Mouse (Mus musculus): ENCODE measurements around the gene Gpr182. TPM values are rescaled to one million over a fixed set of nuclear protein-coding genes. Genes with fewer than 3 reads are reported as not detected.

Gpr182 gene
- polyA plus RNA-seq, 1 experiment from 2014 or later, result 2.6 TPM

DNA sequence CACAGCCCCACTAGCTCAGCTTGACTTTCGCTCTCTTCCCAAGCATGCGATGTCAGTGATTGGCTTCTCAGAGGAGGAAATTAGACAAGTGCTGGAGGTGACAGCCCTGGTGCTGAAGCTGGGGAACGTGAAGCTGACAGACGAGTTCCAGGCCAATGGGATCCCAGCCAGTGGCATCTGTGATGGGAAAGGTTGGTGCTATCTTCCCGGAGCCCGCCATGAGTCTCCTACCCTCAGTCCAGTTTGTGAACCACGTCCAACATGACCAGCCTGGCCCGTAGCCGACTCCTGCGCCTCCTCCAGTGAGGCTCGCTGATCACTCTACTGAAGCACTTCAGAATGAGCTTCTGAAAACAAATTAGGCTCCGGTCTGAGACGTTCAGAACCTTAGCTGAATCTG lies 41.2 kb downstream of the Gpr182 start:
- ATAC-seq (ENCODE audit: insufficient read depth), result no peak
- H3K4me3 ChIP-seq (ENCODE audit: low read depth, low read length), result no peak overlapping the region
- no peaks in the 10 kb centered on the region for H3K4me1 ChIP-seq (ENCODE audit: insufficient read depth)
- no peak for TF ChIP-seq CTCF (IDR thresholded peaks at IDR 0.05; ENCODE audit: low read depth)
- H3K9me3 ChIP-seq (ENCODE audit: low read depth, low read length), result no peaks in the 10 kb centered on the region
- no peaks in the 10 kb centered on the region for H3K36me3 ChIP-seq (ENCODE audit: insufficient read depth)
- no peaks in the 10 kb centered on the region for H3K27me3 ChIP-seq (ENCODE audit: insufficient read depth, low read length)
- no peak overlapping the region for H3K27ac ChIP-seq (ENCODE audit: low read depth)
- 63% methylated on average over 13 of the region's 13 CpGs for WGBS
- H3K9ac ChIP-seq, result no peak overlapping the region
- no peak for DNase-seq
- no peak overlapping the region for H3K4me2 ChIP-seq

GRCm38 (mm10) chr10:127708850-127709370 lies 42.6 kb downstream of the Gpr182 start:
- TF ChIP-seq CTCF (IDR thresholded peaks at IDR 0.05; ENCODE audit: low read depth), result no peak
- no peak overlapping the region for H3K4me2 ChIP-seq
- WGBS, result 75% methylated on average over 3 of the region's 3 CpGs

DNA sequence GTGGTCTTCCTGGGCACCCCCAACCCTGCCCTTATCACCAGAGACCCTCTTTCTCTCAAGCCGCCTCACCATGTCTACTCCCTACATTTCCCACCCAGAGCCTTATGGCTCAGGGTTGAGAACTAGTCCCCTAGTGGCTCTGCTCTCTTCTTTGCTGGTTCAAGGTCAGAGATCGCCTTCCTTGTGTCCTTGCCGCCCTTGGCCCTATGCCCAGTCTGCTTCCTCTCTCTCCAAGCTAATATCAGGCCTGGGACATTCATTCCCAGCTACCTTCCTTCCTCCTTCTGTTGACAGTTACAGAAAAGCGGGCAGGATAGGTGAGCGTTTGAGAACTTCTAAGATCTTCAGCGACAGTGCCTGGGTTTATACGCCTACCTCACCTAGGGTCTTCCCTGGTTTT lies 43.8 kb downstream of the Gpr182 start:
- DNase-seq, result peak; percentile 47
- no peak for TF ChIP-seq CTCF (IDR thresholded peaks at IDR 0.05; ENCODE audit: low read depth)
- 60% methylated on average over 7 of the region's 7 CpGs for WGBS

More at GRCm38 (mm10) chr10:127708850-127709370, 42.6 kb downstream of the Gpr182 start:
- ATAC-seq (ENCODE audit: insufficient read depth), result no peak
- H3K4me1 ChIP-seq (ENCODE audit: insufficient read depth), result no peaks in the 10 kb centered on the region
- no peak overlapping the region for H3K4me3 ChIP-seq (ENCODE audit: low read depth, low read length)
- no peaks in the 10 kb centered on the region for H3K27me3 ChIP-seq (ENCODE audit: insufficient read depth, low read length)
- no peak overlapping the region for H3K27ac ChIP-seq (ENCODE audit: low read depth)
- no peaks in the 10 kb centered on the region for H3K36me3 ChIP-seq (ENCODE audit: insufficient read depth)
- no peaks in the 10 kb centered on the region for H3K9me3 ChIP-seq (ENCODE audit: low read depth, low read length)
- H3K9ac ChIP-seq, result no peak overlapping the region
- no peak for DNase-seq

GRCm38 (mm10) chr10:127705783-127706182 lies 45.7 kb downstream of the Gpr182 start:
- WGBS, result 90% methylated on average over 4 of the region's 4 CpGs
- no peaks in the 10 kb centered on the region for H3K27me3 ChIP-seq (ENCODE audit: insufficient read depth, low read length)
- no peak overlapping the region for H3K4me2 ChIP-seq
- DNase-seq, result no peak
- TF ChIP-seq CTCF (IDR thresholded peaks at IDR 0.05; ENCODE audit: low read depth), result no peak
- no peak overlapping the region for H3K4me3 ChIP-seq (ENCODE audit: low read depth, low read length)
- no peaks in the 10 kb centered on the region for H3K4me1 ChIP-seq (ENCODE audit: insufficient read depth)
- ATAC-seq (ENCODE audit: insufficient read depth), result no peak
- no peaks in the 10 kb centered on the region for H3K36me3 ChIP-seq (ENCODE audit: insufficient read depth)
- H3K9ac ChIP-seq, result no peak overlapping the region
- no peaks in the 10 kb centered on the region for H3K9me3 ChIP-seq (ENCODE audit: low read depth, low read length)
- H3K27ac ChIP-seq (ENCODE audit: low read depth), result no peak overlapping the region

More for the DNA sequence above, 43.8 kb downstream of the Gpr182 start:
- Histone ChIP-seq H3K27me3 (ENCODE audit: insufficient read depth, low read length) (no peaks in the 10 kb centered on the region), H3K9ac (no peak overlapping the region), H3K4me3 (ENCODE audit: low read depth, low read length) (no peak overlapping the region), H3K36me3 (ENCODE audit: insufficient read depth) (no peaks in the 10 kb centered on the region), H3K4me1 (ENCODE audit: insufficient read depth) (no peaks in the 10 kb centered on the region), H3K4me2 (no peak overlapping the region), H3K9me3 (ENCODE audit: low read depth, low read length) (no peaks in the 10 kb centered on the region), H3K27ac (ENCODE audit: low read depth) (no peak overlapping the region)
- ATAC-seq (ENCODE audit: insufficient read depth), result no peak

DNA sequence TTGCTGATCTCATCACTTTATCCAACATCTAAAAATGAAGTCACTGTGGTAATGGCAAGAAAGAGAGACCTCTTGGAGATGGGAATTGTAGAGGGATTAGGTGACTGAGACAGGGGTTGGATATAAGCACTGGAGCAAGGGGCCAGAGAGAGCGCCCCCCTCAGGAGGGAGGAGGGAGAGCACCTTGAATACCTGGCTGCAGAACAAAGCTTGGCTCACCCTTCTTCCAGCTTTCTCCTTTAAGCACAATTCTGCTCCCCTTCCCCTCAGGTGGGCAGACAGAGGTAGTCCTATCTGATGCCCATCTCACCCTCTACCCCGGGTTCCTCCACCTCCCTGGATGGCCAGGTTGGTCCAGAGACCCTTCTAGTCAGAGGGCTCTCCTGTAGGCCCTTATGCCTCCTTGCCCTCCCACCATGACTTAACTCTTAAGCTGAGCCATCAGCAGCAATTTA lies 46.7 kb downstream of the Gpr182 start, which contains the start of gene Myo1a:
Gene Myo1a, plus strand, starts transcription at position 405 of the 455 bp plus-strand sequence.
- Histone ChIP-seq H3K4me2 (no peak within 1 kb of the TSS), H3K9ac (no peak within 1 kb of the TSS), H3K27ac (ENCODE audit: low read depth) (no peak within 1 kb of the TSS), H3K27me3 (ENCODE audit: insufficient read depth, low read length) (no peaks in the 10 kb centered on the region), H3K9me3 (ENCODE audit: low read depth, low read length) (no peaks in the 10 kb centered on the region), H3K4me3 (ENCODE audit: low read depth, low read length) (no peak within 1 kb of the TSS), H3K4me1 (ENCODE audit: insufficient read depth) (no peaks in the 10 kb centered on the region), H3K36me3 (ENCODE audit: insufficient read depth) (no peaks in the 10 kb centered on the region)
- no peak for ATAC-seq (ENCODE audit: insufficient read depth)
- no peak for DNase-seq
- peak; percentile 21; the same call in 1 of the 2 replicates for TF ChIP-seq CTCF (IDR thresholded peaks at IDR 0.05; ENCODE audit: low read depth)
- 74% methylated on average over 2 of the region's 2 CpGs for WGBS

GRCm38 (mm10) chr10:127704293-127704692 lies 47.2 kb downstream of the Gpr182 start:
- H3K4me3 ChIP-seq (ENCODE audit: low read depth, low read length), result no peak overlapping the region
- WGBS, result 45% methylated on average over 2 of the region's 2 CpGs
- ATAC-seq (ENCODE audit: insufficient read depth) (no peak), DNase-seq (no peak)
- no peak overlapping the region for H3K27ac ChIP-seq (ENCODE audit: low read depth)
- H3K4me2 ChIP-seq, result no peak overlapping the region
- H3K27me3 ChIP-seq (ENCODE audit: insufficient read depth, low read length), result no peaks in the 10 kb centered on the region
- H3K9me3 ChIP-seq (ENCODE audit: low read depth, low read length), result no peaks in the 10 kb centered on the region
- no peaks in the 10 kb centered on the region; the same call in 1 of the 2 replicates for H3K36me3 ChIP-seq (ENCODE audit: insufficient read depth)
- no peak for TF ChIP-seq CTCF (IDR thresholded peaks at IDR 0.05; ENCODE audit: low read depth)
- H3K9ac ChIP-seq, result no peak overlapping the region
- no peaks in the 10 kb centered on the region for H3K4me1 ChIP-seq (ENCODE audit: insufficient read depth)

DNA sequence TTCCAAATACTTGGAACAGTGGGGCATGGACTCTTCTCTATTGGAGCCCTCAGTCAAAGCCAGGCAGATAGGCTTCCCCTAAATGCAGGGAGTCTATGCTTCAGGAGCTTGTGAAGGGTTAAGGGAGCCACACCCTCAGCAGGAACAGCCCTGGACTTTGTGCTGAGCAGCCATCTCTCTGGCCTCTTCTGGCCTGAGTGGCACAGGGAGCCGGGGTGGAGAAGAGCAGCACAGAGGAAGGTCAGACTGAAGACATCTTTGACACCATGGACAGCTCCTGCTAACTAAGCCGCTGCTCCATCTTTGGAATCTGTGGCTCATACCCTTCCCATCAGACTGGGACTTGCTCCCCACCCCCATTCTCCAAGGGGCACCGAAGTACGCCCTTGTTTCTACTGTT lies 48.2 kb downstream of the Gpr182 start:
- ATAC-seq (ENCODE audit: insufficient read depth) (no peak), DNase-seq (peak; percentile 67)
- no peak overlapping the region for H3K9ac ChIP-seq
- H3K4me3 ChIP-seq (ENCODE audit: low read depth, low read length), result no peak overlapping the region
- H3K36me3 ChIP-seq (ENCODE audit: insufficient read depth), result peaks cover 9% of the 10 kb centered on the region
- no peaks in the 10 kb centered on the region for H3K4me1 ChIP-seq (ENCODE audit: insufficient read depth)
- no peaks in the 10 kb centered on the region for H3K27me3 ChIP-seq (ENCODE audit: insufficient read depth, low read length)
- no peak for TF ChIP-seq CTCF (IDR thresholded peaks at IDR 0.05; ENCODE audit: low read depth)
- WGBS, result 40% methylated on average over 4 of the region's 4 CpGs
- no peaks in the 10 kb centered on the region for H3K9me3 ChIP-seq (ENCODE audit: low read depth, low read length)
- no peak overlapping the region for H3K27ac ChIP-seq (ENCODE audit: low read depth)
- H3K4me2 ChIP-seq, result no peak overlapping the region

Data from lung, embryonic 14.5 days (tissue).